Comparison of ENCODE assay signal across 8 mouse cellular contexts in the genomic region with DNA sequence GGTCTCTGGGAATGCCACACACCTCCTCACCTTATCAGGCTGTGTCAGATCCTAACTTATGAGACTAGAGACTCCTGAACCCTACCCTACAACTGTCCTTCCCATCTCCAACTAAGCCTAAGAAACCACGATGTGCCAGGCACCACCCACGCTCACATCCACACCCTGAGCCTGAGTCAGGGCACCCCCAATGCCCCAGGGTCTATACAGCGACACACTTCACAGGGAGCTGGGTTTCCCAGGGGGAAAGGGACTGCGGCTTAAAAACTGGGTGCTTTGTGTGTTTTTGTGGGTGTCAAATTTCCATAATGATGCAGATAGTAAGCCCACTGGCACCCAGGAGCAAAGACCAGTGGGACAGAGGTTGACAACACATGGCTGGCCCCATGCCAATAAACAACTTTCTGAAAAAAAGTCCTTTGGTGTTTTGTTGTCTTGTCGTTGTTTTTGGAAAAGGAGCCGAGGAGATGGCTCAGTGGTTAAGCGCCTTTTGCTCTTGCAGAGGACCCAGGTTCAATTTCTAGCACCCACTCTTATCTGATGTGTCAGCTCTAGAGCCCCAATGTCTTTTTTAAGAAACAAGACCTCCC. TPM values are rescaled to one million over a fixed set of nuclear protein-coding genes. Genes with fewer than 3 reads are reported as not detected.
DNase-seq lines count a peak whose midpoint lies in the region; ATAC-seq and TF ChIP-seq lines count a peak whose summit lies in the region.
"Had no signal": no experiment of that assay in that cellular context is flagged by ENCODE, and none has a peak within 500 bp of the region (broad histone marks: within the 10 kb centered on the region; RNA-seq: fewer than 3 reads in every experiment).

No protein-coding gene starts in this region.

- H3K4me3 ChIP-seq in lung, adult 2 months (replicated peaks; ENCODE audit: extremely low read depth, low read depth, low read length) = no peak overlapping the region
- no peak overlapping the region for H3K4me3 ChIP-seq in embryonic fibroblast, embryonic 13.5 days (ENCODE audit: insufficient read depth, low read length)
- H3K4me3 ChIP-seq in stomach, embryonic 14.5 days (ENCODE audit: low read depth, low read length) = no peak overlapping the region

- DNase-seq in lung, postnatal 10 days = peak; percentile 40
- DNase-seq in lung, adult 2 months = no peak
- DNase-seq in kidney, postnatal 10 days = peak; percentile 49
- no peak for DNase-seq in spleen, adult 12 weeks (ENCODE audit: low spot score)
- no peak for DNase-seq in spleen, postnatal 14 days (ENCODE audit: low spot score in 2 of 2)
- DNase-seq: cerebellum, adult 8-10 months had no signal

- TF ChIP-seq POLR2A in lung, adult 2 months (IDR thresholded peaks at IDR 0.05; ENCODE audit: borderline replicate concordance, extremely low read depth, low read depth, low read length) = no peak
- TF ChIP-seq POLR2A in embryonic fibroblast, embryonic 13.5 days (IDR thresholded peaks at IDR 0.05; ENCODE audit: low read depth, low read length) = no peak

- H3K9ac ChIP-seq in stomach, embryonic 14.5 days (replicated peaks; ENCODE audit: low read depth, low read length) = no peak overlapping the region

- TF ChIP-seq CTCF in lung, adult 2 months (IDR thresholded peaks at IDR 0.05; ENCODE audit: insufficient read depth, low read length) = no peak
- no peak for TF ChIP-seq CTCF in embryonic fibroblast, embryonic 13.5 days (IDR thresholded peaks at IDR 0.05; ENCODE audit: borderline replicate concordance, insufficient read depth, low read length)

- peak overlapping the region; percentile 33; the same call in 1 of the 2 replicates for H3K4me2 ChIP-seq in stomach, embryonic 14.5 days (replicated peaks; ENCODE audit: low read depth, low read length)

- no peaks in the 10 kb centered on the region for H3K9me3 ChIP-seq in stomach, embryonic 14.5 days (ENCODE audit: control insufficient read depth, low read depth, low read length)

- WGBS in lung, adult 2 months = 65% methylated on average over 7 of the region's 7 CpGs
- 78% methylated on average over 7 of the region's 7 CpGs for WGBS in stomach, embryonic 14.5 days

- H3K27me3 ChIP-seq in stomach, embryonic 14.5 days (ENCODE audit: control insufficient read depth, insufficient read depth, low read length) = no peaks in the 10 kb centered on the region

- peak overlapping the region; percentile 84 for H3K27ac ChIP-seq in embryonic fibroblast, embryonic 13.5 days (ENCODE audit: insufficient read depth, low read length)
- H3K27ac ChIP-seq in stomach, embryonic 14.5 days (ENCODE audit: low read length) = peak overlapping the region; percentile 99

- peaks cover 2% of the 10 kb centered on the region for H3K36me3 ChIP-seq in stomach, embryonic 14.5 days (ENCODE audit: control insufficient read depth, insufficient read depth, low read length)

- no peak for ATAC-seq in stomach, embryonic 14.5 days (ENCODE audit: insufficient number of reproducible peaks, insufficient read depth, low FRiP score, low read depth)

- H3K4me1 ChIP-seq in lung, adult 2 months (ENCODE audit: control insufficient read depth, insufficient read depth, low read length) = peaks cover 44% of the 10 kb centered on the region
- peaks cover 37% of the 10 kb centered on the region for H3K4me1 ChIP-seq in embryonic fibroblast, embryonic 13.5 days (ENCODE audit: control insufficient read depth, insufficient read depth, low read length)
- H3K4me1 ChIP-seq in stomach, embryonic 14.5 days (ENCODE audit: control insufficient read depth, insufficient read depth, low read length) = peaks cover 62% of the 10 kb centered on the region

RNA-seq across cellular contexts. Expression of a gene that starts 42.1 kb away (rescaled TPM):
- polyA plus RNA-seq in lung, adult 2 months (2012; rRNA removed) = 25.3 and 29.8 TPM in 2 replicates
- polyA plus RNA-seq in embryonic fibroblast, embryonic 13.5 days (2011; ENCODE audit: insufficient read length, low read depth, missing spikeins) = 65.8 and 66.4 TPM in 2 replicates
- 53.1 and 57.6 TPM in 2 replicates for polyA plus RNA-seq in stomach, embryonic 14.5 days (2014; fragmentation: Nextera tagmentation; extraction: Ambion mirVana)

Comparison
In these comparisons a context has a peak if more than half of its experiments do, and no peak if none do; other contexts are left out.
1. DNase-seq: peak in lung, postnatal 10 days (single experiment) and kidney, postnatal 10 days (single experiment); none in lung, adult 2 months (single experiment), spleen, adult 12 weeks (single experiment) and spleen, postnatal 14 days (0 of 2).